ENCODE assay signal across 38 mouse cellular contexts in genomic region chr19:3363510-3363909, GRCm38 (mm10). TPM values are rescaled to one million over a fixed set of nuclear protein-coding genes. Genes with fewer than 3 reads are reported as not detected.
"Had no signal": no experiment of that assay in that cellular context is flagged by ENCODE, and none has a peak within 500 bp of the region (broad histone marks: within the 10 kb centered on the region; RNA-seq: fewer than 3 reads in every experiment).

No protein-coding gene starts in this region.

- H3K9ac ChIP-seq: heart, embryonic 12.5 days; heart, embryonic 13.5 days; heart, embryonic 15.5 days; hindbrain, embryonic 12.5 days; hindbrain, embryonic 13.5 days; hindbrain, embryonic 14.5 days; hindbrain, embryonic 15.5 days; intestine, embryonic 15.5 days; kidney, embryonic 15.5 days had no signal

- H3K4me2 ChIP-seq: heart, embryonic 11.5 days; heart, embryonic 12.5 days; heart, embryonic 13.5 days; heart, embryonic 15.5 days; hindbrain, embryonic 12.5 days; hindbrain, embryonic 13.5 days; hindbrain, embryonic 14.5 days; hindbrain, embryonic 15.5 days; intestine, embryonic 15.5 days; kidney, embryonic 15.5 days had no signal

- H3K4me1 ChIP-seq: heart, embryonic 12.5 days; heart, embryonic 13.5 days; heart, embryonic 15.5 days; hindbrain, embryonic 10.5 days; hindbrain, embryonic 12.5 days; hindbrain, embryonic 13.5 days; hindbrain, embryonic 15.5 days; intestine, embryonic 15.5 days; kidney, embryonic 15.5 days had no signal

- H3K27ac ChIP-seq: heart, embryonic 13.5 days; heart, embryonic 15.5 days; hindbrain, embryonic 10.5 days; hindbrain, embryonic 12.5 days; hindbrain, embryonic 13.5 days; hindbrain, embryonic 14.5 days; hindbrain, embryonic 15.5 days; hindbrain, postnatal 0 days; intestine, embryonic 15.5 days; kidney, embryonic 15.5 days; kidney, postnatal 0 days; layer of hippocampus, adult 2 months; left cerebral cortex, adult 2 months had no signal

- H3K4me3 ChIP-seq: heart, embryonic 12.5 days; heart, embryonic 13.5 days; heart, embryonic 15.5 days; hindbrain, embryonic 10.5 days; hindbrain, embryonic 12.5 days; hindbrain, embryonic 13.5 days; hindbrain, embryonic 15.5 days; intestine, embryonic 15.5 days; kidney, embryonic 15.5 days; layer of hippocampus, adult 2 months; left cerebral cortex, adult 2 months had no signal

- H3K36me3 ChIP-seq: hindbrain, embryonic 10.5 days; hindbrain, embryonic 12.5 days had no signal

- H3K27me3 ChIP-seq: heart, embryonic 12.5 days; heart, embryonic 13.5 days; heart, embryonic 15.5 days; hindbrain, embryonic 12.5 days; hindbrain, embryonic 13.5 days; hindbrain, embryonic 15.5 days; intestine, embryonic 15.5 days; kidney, embryonic 15.5 days had no signal

- ATAC-seq: hindbrain, embryonic 16.5 days; hindbrain, postnatal 0 days; inflammation-experienced regulatory T-cells, adult 6 months; intestine, embryonic 15.5 days; intestine, embryonic 16.5 days; intestine, postnatal 0 days had no signal

- H3K9me3 ChIP-seq: heart, embryonic 12.5 days; heart, embryonic 15.5 days; hindbrain, embryonic 12.5 days; hindbrain, embryonic 13.5 days; hindbrain, embryonic 15.5 days; intestine, embryonic 15.5 days had no signal

- DNase-seq: heart, postnatal 10 days; heart, postnatal 14 days; heart, postnatal 36 days; heart, postnatal 4 days; kidney, adult 11 months; kidney, adult 18-20 months; kidney, adult 2 months; kidney, adult 8-10 months; kidney, adult 9 months; kidney, postnatal 10 days; kidney, postnatal 14 days; kidney, postnatal 36 days; kidney, postnatal 4 days; layer of hippocampus, adult 9-11 months; layer of hippocampus, postnatal 36 days had no signal

RNA-seq across cellular contexts. Expression of gene Tesmin, which starts 25.1 kb away (rescaled TPM):
- polyA plus RNA-seq: inflammation-experienced regulatory T-cells, adult 6 months had no signal

RNA-seq across cellular contexts. Expression of gene Gal, which starts 50.8 kb away (rescaled TPM):
- total RNA-seq: heart, postnatal 10 days; heart, postnatal 14 days; heart, postnatal 25 days; heart, postnatal 36 days; hematopoietic stem cell, adult 5-6 weeks; left cerebral cortex, adult 18-20 months had no signal
- polyA plus RNA-seq: kidney, embryonic 14.5 days had no signal
